Mouse (Mus musculus): ENCODE data around the gene Gba2. TPM values are rescaled to one million over a fixed set of nuclear protein-coding genes. Genes with fewer than 3 reads are reported as not detected.
"Not testable (repeated sequence)": the region's sequence is repeated elsewhere in the genome, so short reads cannot be mapped to it uniquely, and the experiment has no call there.

The Gba2 gene
- total RNA-seq (2021), result 10 to 100 TPM; 58.8 to 65.2 TPM
- long read RNA-seq, transcript Gba2-201 (17 exons, 3,544 nt), result major isoform, 99 of 148 reads
- long read RNA-seq, partial matches to known transcripts, result 12 of 148 reads
- long read RNA-seq, other reads (novel, unspliced or antisense), result 36 of 148 reads

DNA sequence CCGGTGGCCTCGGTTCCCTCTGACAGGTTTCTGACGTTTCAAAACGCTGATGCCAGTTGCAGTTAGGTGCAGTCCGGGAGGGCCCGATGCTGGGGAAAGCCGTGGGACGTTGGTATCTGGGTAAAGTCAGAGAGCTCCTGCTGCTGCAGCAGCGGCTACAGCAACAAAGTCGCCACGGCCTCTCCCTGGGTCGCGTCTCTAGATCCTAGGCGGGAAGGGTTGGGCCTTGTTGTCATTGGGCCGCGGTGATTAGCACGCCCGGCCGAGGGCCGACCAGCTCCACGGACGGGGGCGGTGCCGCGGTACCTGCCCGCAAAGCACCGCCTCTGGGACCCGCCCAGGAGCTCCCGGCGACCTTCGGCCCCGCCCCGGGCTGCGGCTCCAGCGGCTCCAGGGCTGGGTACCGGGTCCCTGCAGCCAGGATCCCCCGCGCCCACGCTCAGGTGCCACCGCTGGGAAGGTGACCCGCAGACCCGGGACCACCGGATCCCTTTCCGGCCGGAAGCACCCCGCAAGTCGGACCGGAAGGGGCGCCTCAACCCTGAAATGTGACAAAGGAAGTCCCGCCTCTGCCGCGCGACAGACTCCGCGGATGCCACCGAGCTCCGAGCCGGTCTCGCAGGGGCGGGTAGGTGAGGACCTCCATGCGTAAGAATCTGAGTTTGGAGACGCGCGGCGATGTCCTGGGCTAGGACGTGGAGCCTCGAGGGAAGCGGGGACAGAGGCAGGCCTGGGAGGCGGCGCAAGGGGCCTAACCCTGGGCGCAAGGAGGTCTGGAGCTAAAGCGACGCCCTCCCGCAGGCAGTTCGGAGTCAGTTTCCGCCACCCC lies at the start of gene Gba2, which contains the start of gene Rgp1:
TSS of gene Gba2 (minus strand) at position 498 of the 829 bp plus-strand sequence.
TSS of gene Rgp1 (plus strand) at position 340 of the 829 bp plus-strand sequence.
- peak; percentile 82 to 87 for DNase-seq (ENCODE audit: low spot score in 2 of 2)

DNA sequence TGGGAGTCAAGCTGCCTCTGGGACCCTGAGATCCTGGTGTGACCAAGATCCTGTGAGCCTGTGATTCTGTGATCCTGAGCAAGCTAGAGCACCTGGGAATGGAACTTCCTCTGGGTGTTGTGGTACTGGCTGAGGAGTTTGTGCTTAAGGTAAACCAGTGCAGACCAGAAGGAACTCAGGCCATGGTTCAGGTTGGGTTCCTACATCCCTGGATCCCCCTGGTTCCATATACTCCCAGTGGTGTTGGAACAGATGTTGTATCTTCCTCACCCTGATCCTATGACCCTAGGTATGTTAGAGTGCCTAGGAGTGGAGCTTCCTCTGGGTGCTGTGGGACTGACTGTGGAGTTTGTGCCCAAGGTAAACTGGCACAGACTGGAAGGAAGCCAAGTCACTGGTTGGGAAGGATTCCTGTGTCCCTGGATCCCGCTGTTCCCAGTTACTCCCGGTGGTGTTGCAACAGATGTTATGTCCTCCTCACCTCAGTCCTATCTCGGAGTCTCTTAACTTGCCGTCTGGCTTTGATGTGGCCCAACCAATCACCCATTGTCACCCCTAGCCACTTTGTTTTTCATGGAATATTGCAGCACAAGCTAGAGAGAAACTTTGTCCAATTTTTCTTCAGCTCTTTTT lies 41.6 kb upstream of the Gba2 start:
- DNase-seq (ENCODE audit: low spot score in 2 of 2), result no peak

DNA sequence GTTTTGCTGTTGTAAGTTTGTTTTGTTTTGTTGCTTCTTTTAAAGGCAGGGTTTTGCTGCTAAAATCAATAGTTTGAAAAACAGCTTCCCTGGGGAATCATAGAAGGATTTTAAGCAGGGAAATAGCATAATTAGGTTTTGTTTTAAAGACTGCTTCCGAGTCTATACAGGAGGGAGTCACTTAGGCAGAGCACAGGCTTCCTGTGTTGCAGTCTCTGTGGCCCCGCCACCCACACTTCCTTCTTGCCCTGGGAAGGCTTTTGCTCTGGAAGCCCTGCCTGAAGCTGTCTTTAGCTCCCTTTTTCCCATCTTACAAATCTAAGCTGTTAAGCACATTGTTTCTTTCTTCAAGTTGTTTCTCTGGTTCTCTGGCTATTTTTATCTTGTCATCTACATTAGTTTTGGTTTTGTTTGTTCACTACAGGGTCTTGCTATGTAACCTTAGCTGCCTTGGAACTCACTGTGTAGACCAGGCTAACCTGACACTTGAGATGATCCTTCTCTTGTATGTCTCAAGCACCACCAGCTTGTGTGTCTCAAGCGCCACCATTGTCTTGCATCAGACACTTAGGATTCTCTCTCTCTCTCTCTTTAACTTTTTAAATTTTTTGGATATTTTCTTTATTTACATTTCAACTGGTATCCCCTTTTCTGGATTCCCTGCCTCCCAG lies 34.5 kb upstream of the Gba2 start:
- DNase-seq (ENCODE audit: low spot score in 2 of 2), result no peak

GRCm38 (mm10) chr4:43612534-43612933 lies 33.9 kb upstream of the Gba2 start:
- no peak for DNase-seq (ENCODE audit: low spot score in 2 of 2)

- DNase-seq (ENCODE audit: low spot score in 2 of 2), result no peak
These were observed 26.3 kb upstream of the Gba2 start for GRCm38 (mm10) chr4:43604751-43605685.

DNA sequence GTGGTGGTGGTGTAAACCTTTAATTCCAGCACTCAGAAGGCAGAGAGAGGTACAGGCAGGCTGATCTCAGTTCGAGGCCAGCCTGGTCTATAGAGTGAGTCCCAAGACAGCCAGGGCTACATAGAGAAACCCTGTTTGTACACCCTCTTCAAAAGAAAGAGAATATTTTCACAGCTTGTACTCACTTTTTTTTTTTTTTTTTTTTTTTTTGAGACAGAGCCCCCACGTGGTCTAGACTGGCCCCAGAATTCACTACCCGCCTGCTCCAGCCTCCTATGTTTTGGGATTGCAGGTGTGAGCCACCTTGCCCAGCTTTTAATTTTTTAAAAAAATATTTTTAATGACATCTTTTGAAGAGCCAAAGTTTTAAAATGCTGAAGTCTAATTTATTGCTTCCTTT lies 25.4 kb upstream of the Gba2 start:
- no peak for DNase-seq (ENCODE audit: low spot score in 2 of 2)

GRCm38 (mm10) chr4:43600195-43600934 lies 21.7 kb upstream of the Gba2 start:
- no peak for DNase-seq (ENCODE audit: low spot score in 2 of 2)

DNA sequence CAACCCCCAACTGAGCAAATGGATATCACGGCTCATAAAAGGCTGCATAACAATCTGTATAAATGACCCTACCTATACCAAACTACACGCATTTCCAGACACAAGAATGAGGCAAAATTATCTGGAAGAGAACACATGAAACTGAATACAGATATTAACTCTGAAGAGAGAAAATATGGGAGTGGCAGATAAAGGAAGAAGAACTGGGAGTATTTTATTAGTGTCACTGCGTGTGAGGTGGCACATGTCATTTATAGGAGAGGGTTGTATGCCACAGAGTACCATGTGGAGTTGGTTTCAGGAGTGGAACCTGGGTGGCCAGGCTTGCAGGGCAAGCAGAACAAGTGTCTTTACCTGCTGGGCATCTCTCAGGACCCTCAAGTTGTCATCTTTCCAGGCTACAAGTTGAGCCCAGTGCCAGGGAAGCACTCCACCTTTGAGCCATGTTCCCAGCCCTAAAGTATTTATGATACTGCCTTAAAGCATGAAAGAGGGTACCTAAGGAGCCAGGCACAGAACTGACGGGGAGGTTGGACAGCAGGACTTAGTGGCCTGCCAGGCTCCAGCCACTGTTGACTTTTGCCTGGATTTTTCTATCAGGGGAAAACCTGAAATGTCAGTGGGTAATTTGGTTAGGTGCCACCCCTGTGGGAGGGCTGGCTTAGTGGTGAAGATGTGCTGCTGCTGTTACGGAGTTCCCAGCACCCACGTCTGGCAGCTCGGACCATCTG lies 20.1 kb upstream of the Gba2 start:
- DNase-seq (ENCODE audit: low spot score in 2 of 2), result no peak

DNA sequence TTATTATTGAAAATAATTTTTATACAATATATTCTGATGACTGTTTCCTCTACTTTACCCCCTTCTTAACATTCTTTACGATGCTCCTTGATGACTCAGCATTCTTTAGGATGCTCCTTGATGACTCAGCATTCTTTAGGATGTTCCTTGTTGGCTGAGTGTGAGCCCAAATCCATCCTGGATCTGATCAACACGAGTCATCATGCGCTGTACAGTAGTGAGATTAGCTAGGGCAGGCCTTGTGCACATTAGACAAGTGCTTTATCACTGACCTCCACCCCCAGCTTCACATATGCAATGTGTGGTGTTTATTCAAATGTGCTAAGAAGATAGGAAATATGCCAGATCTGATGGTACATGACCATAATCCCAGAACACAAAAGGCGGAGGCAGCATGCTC lies 19.5 kb upstream of the Gba2 start:
- DNase-seq (ENCODE audit: low spot score in 2 of 2), result no peak

- DNase-seq (ENCODE audit: low spot score in 2 of 2), result not testable (repeated sequence)
These were observed 17.9 kb upstream of the Gba2 start for GRCm38 (mm10) chr4:43596597-43596996.

DNA sequence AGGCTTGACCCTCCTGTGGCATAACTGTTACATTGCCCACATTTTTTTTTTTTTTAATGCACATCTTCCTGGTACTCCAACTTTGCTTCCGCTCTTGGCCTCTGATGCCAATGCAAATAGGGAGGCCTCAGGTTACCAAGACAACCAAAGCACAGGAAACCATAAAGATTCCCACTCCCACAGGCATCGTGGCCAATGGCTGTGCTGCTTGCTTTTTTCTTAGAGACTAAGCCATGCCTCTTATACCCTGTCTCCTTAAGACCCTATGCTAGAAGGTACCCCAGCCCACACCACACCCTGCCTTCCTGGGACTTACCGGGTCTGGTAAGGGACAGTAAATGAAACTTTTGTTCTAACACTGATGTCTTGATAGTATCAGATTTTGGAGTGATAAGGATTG lies 14.8 kb upstream of the Gba2 start:
- DNase-seq (ENCODE audit: low spot score in 2 of 2), result no peak

DNA sequence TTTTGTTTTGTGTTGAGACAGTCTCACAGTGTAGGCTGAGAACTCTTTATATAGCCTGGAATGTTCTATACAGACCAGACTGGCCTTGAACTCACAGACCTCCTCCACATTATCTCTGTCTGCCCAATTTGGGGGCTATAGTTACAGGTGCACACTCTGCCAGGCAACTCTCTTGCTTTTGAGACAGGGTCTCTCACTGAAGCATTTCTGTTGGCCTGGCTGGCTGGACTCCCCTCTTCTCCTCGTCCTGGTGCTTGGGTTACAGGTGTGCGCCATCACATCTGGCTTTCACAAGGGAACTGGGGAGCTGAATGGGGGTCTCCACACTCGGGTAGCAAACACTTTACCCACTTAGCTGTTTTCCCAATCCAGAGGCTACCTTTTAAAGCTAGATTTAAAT lies 13.3 kb upstream of the Gba2 start:
- no peak for DNase-seq (ENCODE audit: low spot score in 2 of 2)

DNA sequence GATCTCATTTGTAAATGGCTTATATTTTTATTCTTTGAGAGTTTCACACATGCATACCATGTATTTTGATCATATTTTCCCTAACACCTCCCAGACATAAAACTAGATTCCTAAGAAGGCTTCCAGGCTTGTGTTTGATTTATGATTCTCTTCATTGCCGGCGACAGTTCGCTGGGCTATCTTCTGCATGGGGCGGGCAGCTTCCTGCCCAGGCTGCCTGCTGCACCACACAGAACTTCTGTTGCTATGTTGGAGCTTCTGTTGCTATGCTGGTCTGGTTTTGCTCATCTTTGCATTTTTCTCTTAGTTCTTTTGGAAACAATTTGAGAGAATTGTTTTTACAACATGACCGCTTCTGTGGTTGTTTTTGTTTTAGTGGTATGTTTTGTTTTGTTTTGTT lies 12.9 kb upstream of the Gba2 start:
- DNase-seq (ENCODE audit: low spot score in 2 of 2), result no peak

DNA sequence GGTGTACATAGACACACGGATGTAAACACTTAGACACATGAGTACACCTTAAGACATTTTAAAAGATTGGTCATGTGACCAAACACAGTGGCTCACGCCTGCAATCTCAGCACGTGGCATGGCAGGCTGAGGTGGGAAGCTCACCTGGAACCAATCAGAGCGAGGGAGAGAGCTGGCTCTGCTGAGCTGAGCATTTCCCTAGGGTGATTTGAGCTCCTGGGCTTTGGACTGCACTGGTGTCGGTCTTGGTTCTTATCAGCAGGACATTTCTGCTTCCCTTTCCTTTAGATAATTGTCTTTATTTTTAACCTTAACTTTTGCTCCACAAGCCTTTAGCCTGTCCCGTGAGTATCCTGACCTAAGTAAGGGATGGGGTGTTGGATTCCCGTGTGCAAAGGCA lies 9.0 kb upstream of the Gba2 start:
- no peak for DNase-seq (ENCODE audit: low spot score in 2 of 2)

GRCm38 (mm10) chr4:43586411-43586810 lies 7.7 kb upstream of the Gba2 start:
- no peak for DNase-seq (ENCODE audit: low spot score in 2 of 2)

DNA sequence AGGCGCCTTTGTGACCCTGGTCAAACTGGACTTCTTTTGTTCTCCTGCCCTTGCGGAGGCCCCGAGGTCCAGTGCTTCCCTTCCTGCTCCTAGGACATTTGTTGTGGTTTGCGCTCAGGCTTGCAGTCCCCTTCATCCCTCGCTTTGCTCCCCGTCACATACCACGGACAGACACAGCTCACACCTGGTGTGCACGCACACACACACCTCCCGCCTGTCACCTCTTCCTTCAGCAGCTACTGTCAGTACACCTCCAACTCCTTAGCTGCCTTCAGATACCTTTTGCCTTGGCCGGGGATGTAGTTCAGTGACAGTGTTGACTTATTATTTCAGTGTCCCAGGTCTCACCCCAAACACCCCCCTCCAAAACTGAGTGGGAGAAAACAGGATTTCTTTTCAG lies 7.0 kb upstream of the Gba2 start:
- no peak for DNase-seq (ENCODE audit: low spot score in 2 of 2)

DNA sequence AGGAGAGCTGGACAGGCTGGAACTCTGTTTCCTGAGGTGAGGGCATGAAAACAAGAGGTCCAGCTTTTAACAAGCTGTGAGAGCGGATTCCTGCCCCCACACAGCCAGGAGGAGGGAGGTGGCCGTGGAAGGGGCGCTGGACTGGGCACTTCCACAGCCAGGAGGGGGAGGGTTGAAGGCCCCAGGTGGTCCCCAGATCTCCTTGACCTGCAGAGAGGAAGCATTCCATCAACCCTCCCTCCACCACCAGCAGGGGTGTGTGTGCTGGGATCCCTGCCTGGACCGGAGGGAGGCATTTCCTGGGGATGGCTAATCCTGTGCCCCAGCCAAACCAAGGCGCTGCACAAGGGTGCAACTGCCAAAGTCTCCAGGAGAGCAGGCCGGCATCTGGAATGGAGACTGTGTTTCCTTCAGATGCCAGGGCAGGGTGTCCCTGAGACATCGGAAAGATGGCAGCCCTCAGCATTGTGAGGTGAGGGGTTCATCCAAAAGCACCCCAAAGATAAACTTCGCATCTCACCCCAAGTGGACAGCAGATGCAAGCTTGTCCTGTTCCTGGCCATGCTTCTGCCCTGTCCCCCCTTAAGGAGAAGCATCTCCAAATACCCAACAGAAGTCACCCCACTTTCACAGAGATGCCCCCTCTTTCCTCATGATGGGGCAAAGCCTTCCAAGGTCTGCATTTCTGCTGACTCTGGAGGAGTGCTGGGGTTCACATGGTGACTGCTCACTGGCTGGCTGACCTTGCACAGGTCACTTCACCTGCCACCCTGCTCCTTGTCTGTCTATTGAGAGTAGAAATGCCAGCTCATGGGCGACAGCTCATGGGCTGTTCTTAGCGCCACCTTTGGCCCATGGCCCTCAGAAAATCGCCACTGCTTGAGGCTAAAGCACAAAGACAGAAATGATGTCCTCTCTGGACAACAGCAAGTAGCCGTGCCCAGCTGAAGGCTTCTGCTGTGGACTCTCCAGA lies 6.1 kb upstream of the Gba2 start, which contains the start of gene Msmp:
TSS of gene Msmp (minus strand) at position 51 of the 973 bp plus-strand sequence.
- no peak for DNase-seq (ENCODE audit: low spot score in 2 of 2)

GRCm38 (mm10) chr4:43583421-43583820 lies 4.7 kb upstream of the Gba2 start:
- DNase-seq (ENCODE audit: low spot score in 2 of 2), result no peak

Measured in layer of hippocampus, adult 18-20 months (tissue).